Mouse (Mus musculus) lung, adult 2 months (tissue): ENCODE results near the gene Plppr3.

Source experiments
- CTCF ChIP-seq: fragments of 200-500 bp; IDR thresholded peaks from 2 replicates; pipeline ENCODE4 v1.5.1; 2011; ENCODE audit warnings: mild to moderate bottlenecking, low read length, control low read depth; ENCODE audit not compliant: insufficient read depth
- POLR2A ChIP-seq: fragments of 200-500 bp; IDR thresholded peaks from 2 replicates; pipeline ENCODE4 v1.6.1; 2011; ENCODE audit warnings: low read depth, mild to moderate bottlenecking, control low read depth, low read length, borderline replicate concordance; ENCODE audit errors: extremely low read depth

- TF ChIP-seq POLR2A = no peak
- TF ChIP-seq CTCF = no peak
Observed at GRCm38 (mm10) chr10:79815671-79816494, 58.6 kb downstream of the Plppr3 start.
